In the genomic region with DNA sequence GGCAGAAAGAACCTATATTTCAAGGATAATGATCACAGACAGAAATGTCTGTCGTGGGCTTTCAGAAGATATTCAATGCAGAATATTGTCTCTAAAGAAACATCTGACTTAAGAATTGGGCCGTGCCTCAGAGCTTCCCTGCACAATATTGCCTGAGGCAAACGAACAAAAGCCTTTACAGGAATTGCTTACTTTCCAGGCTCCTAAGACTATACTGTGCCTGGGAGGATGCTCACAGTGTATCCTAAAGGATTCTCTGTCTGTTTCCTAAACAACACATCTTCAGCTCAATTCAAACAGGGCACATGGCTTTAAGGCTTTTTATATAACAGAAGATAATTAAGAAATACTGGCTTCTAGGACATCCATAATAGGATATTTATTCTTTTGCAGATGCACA, we compare ENCODE assay signal across 15 mouse cellular contexts.
DNase-seq lines count a peak whose midpoint lies in the region; ATAC-seq lines count a peak whose summit lies in the region.
"Had no signal": no experiment of that assay in that cellular context is flagged by ENCODE, and none has a peak within 500 bp of the region (broad histone marks: within the 10 kb centered on the region; RNA-seq: fewer than 3 reads in every experiment).

No protein-coding gene starts in this region.

- DNase-seq in midbrain, embryonic 14.5 days: peak; percentile 48
- DNase-seq in midbrain, embryonic 11.5 days (ENCODE audit: low spot score, missing footprints): no peak
- DNase-seq in neural tube, embryonic 10.5 days (ENCODE audit: extremely low spot score, low spot score): no peak
- no peak for DNase-seq in left cerebral cortex, postnatal 14 days (ENCODE audit: low spot score in 2 of 2)
- DNase-seq: adrenal gland, adult 2 months; adrenal gland, postnatal 10 days; adrenal gland, postnatal 25 days; cerebellum, adult 11-12 months; cerebellum, postnatal 10 days; forebrain, postnatal 0 days had no signal

- H3K4me2 ChIP-seq in midbrain, embryonic 14.5 days (ENCODE audit: low read length): no peak overlapping the region
- no peak overlapping the region for H3K4me2 ChIP-seq in midbrain, embryonic 11.5 days
- no peak overlapping the region for H3K4me2 ChIP-seq in neural tube, embryonic 15.5 days
- H3K4me2 ChIP-seq: embryonic facial prominence, embryonic 12.5 days; forebrain, embryonic 13.5 days; forebrain, embryonic 15.5 days had no signal

- H3K36me3 ChIP-seq in midbrain, embryonic 14.5 days (ENCODE audit: control insufficient read depth, insufficient read depth, low read length): no peaks in the 10 kb centered on the region
- no peaks in the 10 kb centered on the region for H3K36me3 ChIP-seq in midbrain, embryonic 11.5 days (ENCODE audit: control insufficient read depth, insufficient read depth, low read length)
- no peaks in the 10 kb centered on the region for H3K36me3 ChIP-seq in neural tube, embryonic 15.5 days
- H3K36me3 ChIP-seq: embryonic facial prominence, embryonic 10.5 days; embryonic facial prominence, embryonic 12.5 days; forebrain, embryonic 15.5 days had no signal

- no peak overlapping the region for H3K4me3 ChIP-seq in midbrain, embryonic 14.5 days (replicated peaks; ENCODE audit: low read depth, low read length)
- no peak overlapping the region for H3K4me3 ChIP-seq in midbrain, embryonic 11.5 days (ENCODE audit: low read depth, low read length)
- H3K4me3 ChIP-seq in neural tube, embryonic 15.5 days (replicated peaks): no peak overlapping the region
- H3K4me3 ChIP-seq: embryonic facial prominence, embryonic 10.5 days; embryonic facial prominence, embryonic 12.5 days; forebrain, embryonic 13.5 days; forebrain, embryonic 15.5 days had no signal

- intact Hi-C loops in left cerebral cortex, postnatal 14 days (cut with DNase I): loop anchor here (5.0 to 10.0 kb wide), 3 partner anchors 78 to 836 kb away; partner anchors contain the start of gene Lrrc3b

- H3K9ac ChIP-seq in midbrain, embryonic 14.5 days (replicated peaks; ENCODE audit: low read length): no peak overlapping the region
- H3K9ac ChIP-seq in midbrain, embryonic 11.5 days (ENCODE audit: low read length): no peak overlapping the region
- no peak overlapping the region for H3K9ac ChIP-seq in neural tube, embryonic 15.5 days (replicated peaks)
- H3K9ac ChIP-seq: embryonic facial prominence, embryonic 12.5 days; forebrain, embryonic 13.5 days; forebrain, embryonic 15.5 days; forebrain, postnatal 0 days had no signal

- no peaks in the 10 kb centered on the region for H3K27me3 ChIP-seq in midbrain, embryonic 14.5 days (ENCODE audit: control insufficient read depth, insufficient read depth, low read length)
- no peaks in the 10 kb centered on the region for H3K27me3 ChIP-seq in midbrain, embryonic 11.5 days (ENCODE audit: control insufficient read depth, insufficient read depth, low read length)
- no peaks in the 10 kb centered on the region for H3K27me3 ChIP-seq in neural tube, embryonic 15.5 days (replicated peaks)
- H3K27me3 ChIP-seq: embryonic facial prominence, embryonic 12.5 days; forebrain, embryonic 13.5 days; forebrain, embryonic 15.5 days had no signal

- 65% methylated on average over 3 of the region's 3 CpGs for WGBS in midbrain, embryonic 14.5 days
- 80% methylated on average over 3 of the region's 3 CpGs for WGBS in midbrain, embryonic 11.5 days
- WGBS in neural tube, embryonic 15.5 days: 51% methylated on average over 3 of the region's 3 CpGs

- H3K9me3 ChIP-seq in midbrain, embryonic 14.5 days (ENCODE audit: control insufficient read depth, low read length): no peaks in the 10 kb centered on the region
- no peaks in the 10 kb centered on the region for H3K9me3 ChIP-seq in midbrain, embryonic 11.5 days (ENCODE audit: control insufficient read depth, low read length)
- no peaks in the 10 kb centered on the region for H3K9me3 ChIP-seq in neural tube, embryonic 15.5 days (replicated peaks)
- H3K9me3 ChIP-seq: embryonic facial prominence, embryonic 10.5 days; embryonic facial prominence, embryonic 12.5 days; forebrain, embryonic 13.5 days; forebrain, embryonic 15.5 days had no signal

- no peaks in the 10 kb centered on the region for H3K4me1 ChIP-seq in midbrain, embryonic 14.5 days (ENCODE audit: control insufficient read depth, insufficient read depth, low read length)
- H3K4me1 ChIP-seq in midbrain, embryonic 11.5 days (ENCODE audit: control insufficient read depth, insufficient read depth, low read length): no peaks in the 10 kb centered on the region
- H3K4me1 ChIP-seq in neural tube, embryonic 15.5 days: no peaks in the 10 kb centered on the region
- H3K4me1 ChIP-seq: embryonic facial prominence, embryonic 10.5 days; embryonic facial prominence, embryonic 12.5 days; forebrain, embryonic 13.5 days; forebrain, embryonic 15.5 days had no signal

- ATAC-seq in midbrain, embryonic 14.5 days (ENCODE audit: low FRiP score, low TSS enrichment): no peak
- no peak for ATAC-seq in midbrain, embryonic 11.5 days (ENCODE audit: low FRiP score)
- ATAC-seq in neural tube, embryonic 15.5 days (ENCODE audit: low FRiP score): peak; percentile 69; the same call in 1 of the 2 replicates
- ATAC-seq: forebrain, embryonic 13.5 days; forebrain, embryonic 15.5 days; forebrain, postnatal 0 days had no signal

- no peak overlapping the region for H3K27ac ChIP-seq in midbrain, embryonic 14.5 days (replicated peaks; ENCODE audit: low read depth, low read length)
- H3K27ac ChIP-seq in midbrain, embryonic 11.5 days (ENCODE audit: low read depth, low read length): no peak overlapping the region
- no peak overlapping the region for H3K27ac ChIP-seq in neural tube, embryonic 15.5 days (replicated peaks)
- H3K27ac ChIP-seq: embryonic facial prominence, embryonic 10.5 days; embryonic facial prominence, embryonic 12.5 days; forebrain, embryonic 13.5 days; forebrain, embryonic 15.5 days had no signal
